Comparison of ENCODE assay signal across 12 mouse cellular contexts in genomic region chr4:100661154-100661553, GRCm38 (mm10).
DNase-seq lines count a peak whose midpoint lies in the region; ATAC-seq and TF ChIP-seq lines count a peak whose summit lies in the region.
"Had no signal": no experiment of that assay in that cellular context is flagged by ENCODE, and none has a peak within 500 bp of the region (broad histone marks: within the 10 kb centered on the region; RNA-seq: fewer than 3 reads in every experiment).

No protein-coding gene starts in this region.

- H3K36me3 ChIP-seq in heart, embryonic 10.5 days, result no peaks in the 10 kb centered on the region
- no peaks in the 10 kb centered on the region for H3K36me3 ChIP-seq in heart, embryonic 14.5 days (ENCODE audit: control insufficient read depth, insufficient read depth, low read length)
- H3K36me3 ChIP-seq: lung, embryonic 15.5 days had no signal

- peaks cover 11% of the 10 kb centered on the region for H3K4me1 ChIP-seq in heart, embryonic 10.5 days
- H3K4me1 ChIP-seq in heart, embryonic 14.5 days (ENCODE audit: control insufficient read depth in 2 of 2, insufficient read depth in 2 of 2, low read length in 2 of 2), result peaks cover 2 to 16% of the 10 kb centered on the region in 2 experiments; a peak in 2 of 4 replicates

- peak; percentile 61; the same call in 1 of the 2 replicates for ATAC-seq in heart, embryonic 14.5 days (ENCODE audit: insufficient number of reproducible peaks, insufficient read depth, low FRiP score, low read depth)
- ATAC-seq: intestine, embryonic 16.5 days had no signal

- no peak for TF ChIP-seq CTCF in brain, embryonic 14.5 days (IDR thresholded peaks at IDR 0.05; ENCODE audit: borderline replicate concordance, extremely low read depth, insufficient read depth, insufficient read length)

- no peaks in the 10 kb centered on the region for H3K9me3 ChIP-seq in heart, embryonic 10.5 days
- no peaks in the 10 kb centered on the region for H3K9me3 ChIP-seq in heart, embryonic 14.5 days (ENCODE audit: control insufficient read depth, low read length)
- H3K9me3 ChIP-seq: lung, embryonic 15.5 days had no signal

- WGBS in heart, embryonic 10.5 days, result 36% methylated on average over 1 of the region's 1 CpGs
- 23% methylated on average over 1 of the region's 1 CpGs for WGBS in heart, embryonic 14.5 days

- TF ChIP-seq POLR2A in brain, embryonic 14.5 days (IDR thresholded peaks at IDR 0.05; ENCODE audit: borderline replicate concordance, extremely low read depth, insufficient read depth, insufficient read length, poor library complexity, severe bottlenecking), result no peak

- H3K9ac ChIP-seq in heart, embryonic 14.5 days (ENCODE audit: low read length), result no peak overlapping the region
- H3K9ac ChIP-seq: lung, embryonic 15.5 days had no signal

- no peak overlapping the region for H3K27ac ChIP-seq in heart, embryonic 10.5 days
- 0 out of 4 replicates have a peak overlapping the region, but pooled peaks of 1 of the 2 experiments have one; percentile 10 for H3K27ac ChIP-seq in heart, embryonic 14.5 days (replicated peaks in 1 of 2; ENCODE audit: control insufficient read depth in 1 of 2, insufficient read depth in 1 of 2, low read depth in 2 of 2, low read length in 2 of 2)
- H3K27ac ChIP-seq: lung, embryonic 15.5 days had no signal

- peak; percentile 13 for DNase-seq in heart, adult 8-10 months (ENCODE audit: low spot score)
- no peak for DNase-seq in heart, embryonic 10.5 days (ENCODE audit: low spot score)
- DNase-seq in brain, embryonic 14.5 days (ENCODE audit: low read depth), result peak; percentile 42
- DNase-seq in layer of hippocampus, adult 9-10 months (ENCODE audit: low spot score), result peak; percentile 24
- no peak for DNase-seq in liver
- DNase-seq in T-cell, adult 2 months (ENCODE audit: low spot score), result no peak
- DNase-seq in urinary bladder, adult 18-20 months (ENCODE audit: low spot score in 2 of 2), result no peak
- DNase-seq: cerebellum, postnatal 25 days had no signal

- no peak overlapping the region for H3K4me3 ChIP-seq in heart, embryonic 10.5 days
- H3K4me3 ChIP-seq in heart, embryonic 14.5 days (ENCODE audit: control insufficient read depth in 1 of 2, insufficient read depth in 1 of 2, low read depth in 1 of 2, low read length in 2 of 2), result no peak overlapping the region
- H3K4me3 ChIP-seq: lung, embryonic 15.5 days; myocyte had no signal

- no peaks in the 10 kb centered on the region; the same call in 1 of the 2 replicates for H3K27me3 ChIP-seq in heart, embryonic 10.5 days (ENCODE audit: insufficient read depth, poor library complexity, severe bottlenecking)
- H3K27me3 ChIP-seq in heart, embryonic 14.5 days (ENCODE audit: control insufficient read depth, insufficient read depth, low read length), result no peaks in the 10 kb centered on the region
- H3K27me3 ChIP-seq: lung, embryonic 15.5 days had no signal

- H3K4me2 ChIP-seq in heart, embryonic 14.5 days (ENCODE audit: low read length), result peak overlapping the region; percentile 28; the same call in 1 of the 2 replicates
- H3K4me2 ChIP-seq: lung, embryonic 15.5 days had no signal

Comparison
In these comparisons a context has a peak if more than half of its experiments do, and no peak if none do; other contexts are left out.
1. DNase-seq: peak in heart, adult 8-10 months (single experiment), brain, embryonic 14.5 days (single experiment) and layer of hippocampus, adult 9-10 months (single experiment); none in heart, embryonic 10.5 days (single experiment), liver (single experiment), T-cell, adult 2 months (single experiment) and urinary bladder, adult 18-20 months (0 of 2).